Mouse (Mus musculus) cerebellum, postnatal 4 days (tissue): Measurements from ENCODE around the gene Vmn2r38.
"Not testable (repeated sequence)": the region's sequence is repeated elsewhere in the genome, so short reads cannot be mapped to it uniquely, and the experiment has no call there.

ENCODE experiments used
- DNase-seq, 2 experiments: peaks; one replicate each; pipeline ENCODE4 v3.0.0; 2022; ENCODE audit warnings: low spot score in 2 of 2, mixed read lengths in 1 of 2

The Vmn2r38 gene

GRCm38 (mm10) chr7:9097781-9098180 is at the start of gene Vmn2r38:
TSS of gene Vmn2r38 (minus strand) at chr7:9097881.
- DNase-seq: not testable (repeated sequence)

- not testable (repeated sequence) for DNase-seq
Observed at GRCm38 (mm10) chr7:9065353-9065752, 32.3 kb downstream of the Vmn2r38 start.

GRCm38 (mm10) chr7:9030698-9031097 is 67.0 kb downstream of the Vmn2r38 start, which contains the start of gene Vmn2r39:
TSS of gene Vmn2r39 (minus strand) at chr7:9030798.
- not testable (repeated sequence) for DNase-seq
